Mouse (Mus musculus) lung, postnatal 14 days (tissue): ENCODE measurements around the gene Rad50.

Experiments
- DNase-seq: peaks from one replicate; pipeline ENCODE4 v3.0.0; 2021

Rad50 gene

GRCm38 (mm10) chr11:53632122-53632733, 74.9 kb downstream of the Rad50 start:
- peak; percentile 6 for DNase-seq

GRCm38 (mm10) chr11:53627859-53628258, 79.3 kb downstream of the Rad50 start:
- DNase-seq: peak; percentile 88

- no peak for DNase-seq
Observed at GRCm38 (mm10) chr11:53626802-53627373, 80.2 kb downstream of the Rad50 start.

- DNase-seq: no peak
Observed at GRCm38 (mm10) chr11:53624124-53624523, 83.0 kb downstream of the Rad50 start.

GRCm38 (mm10) chr11:53623573-53623972, 83.5 kb downstream of the Rad50 start:
- DNase-seq: no peak

GRCm38 (mm10) chr11:53622440-53622806, 84.7 kb downstream of the Rad50 start:
- no peak for DNase-seq

GRCm38 (mm10) chr11:53621582-53622439, 85.3 kb downstream of the Rad50 start:
- DNase-seq: no peak

GRCm38 (mm10) chr11:53620094-53620493, 87.0 kb downstream of the Rad50 start:
- DNase-seq: no peak

- no peak for DNase-seq
Observed at GRCm38 (mm10) chr11:53619428-53619827, 87.7 kb downstream of the Rad50 start.

GRCm38 (mm10) chr11:53618619-53619198, 88.4 kb downstream of the Rad50 start, which contains the start of gene Il4:
TSS of gene Il4 (minus strand) at chr11:53618669.
- DNase-seq: no peak

GRCm38 (mm10) chr11:53617562-53618109, 89.5 kb downstream of the Rad50 start:
- no peak for DNase-seq

GRCm38 (mm10) chr11:53616748-53617558, 90.2 kb downstream of the Rad50 start:
- DNase-seq: no peak

- DNase-seq: no peak
Observed at GRCm38 (mm10) chr11:53615575-53615974, 91.5 kb downstream of the Rad50 start.

- no peak for DNase-seq
Observed at GRCm38 (mm10) chr11:53615172-53615571, 91.9 kb downstream of the Rad50 start.

- DNase-seq: no peak
Observed at GRCm38 (mm10) chr11:53609672-53610071, 97.4 kb downstream of the Rad50 start.

- no peak for DNase-seq
Observed at GRCm38 (mm10) chr11:53609231-53609630, 97.9 kb downstream of the Rad50 start.

GRCm38 (mm10) chr11:53605609-53606008, 101.5 kb downstream of the Rad50 start:
- no peak for DNase-seq

- no peak for DNase-seq
Observed at GRCm38 (mm10) chr11:53604983-53605382, 102.1 kb downstream of the Rad50 start.
